Mouse (Mus musculus): ENCODE measurements around the gene Nfatc2. TPM values are rescaled to one million over a fixed set of nuclear protein-coding genes. Genes with fewer than 3 reads are reported as not detected.

Nfatc2 gene
- total RNA-seq, 2 experiments from 2014 or later: 19.7 to 20.1 TPM

DNA sequence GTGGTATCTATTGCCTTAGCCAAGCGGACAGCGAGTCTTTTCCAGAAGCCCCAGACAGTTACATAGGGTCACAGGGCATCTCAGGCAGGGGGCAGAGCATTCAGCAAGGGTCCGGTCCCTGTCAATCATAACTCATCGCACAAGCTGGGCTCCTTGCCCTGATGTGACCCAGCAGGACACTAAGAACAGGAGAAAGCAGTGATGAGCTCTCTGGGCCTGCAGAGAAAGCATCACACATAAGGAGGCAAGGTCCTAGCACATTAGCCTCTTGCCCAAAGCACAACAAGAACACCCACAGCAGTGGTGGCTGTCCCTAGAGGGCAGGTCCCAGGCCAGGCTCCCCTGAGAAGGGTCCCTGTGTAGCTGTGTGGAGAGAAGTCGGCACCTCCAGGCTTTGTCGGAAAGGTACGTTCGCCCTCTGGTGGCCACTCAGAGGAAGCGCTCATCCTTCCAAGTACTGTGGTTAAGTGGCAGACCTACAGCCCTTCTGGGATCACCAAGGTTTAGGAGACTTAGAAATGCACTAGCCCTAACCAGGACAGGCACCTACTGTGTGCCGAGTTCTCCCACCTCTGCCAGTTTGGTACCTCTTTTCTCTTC lies 156.1 kb downstream of the Nfatc2 start:
- DNase-seq (ENCODE audit: low spot score in 2 of 2): peak; percentile 41 to 73
- Histone ChIP-seq H3K4me3 (no peak overlapping the region), H3K27ac (no peak overlapping the region)
- TF ChIP-seq CTCF (conservative IDR thresholded peaks at IDR 0.05): peak; percentile 99

DNA sequence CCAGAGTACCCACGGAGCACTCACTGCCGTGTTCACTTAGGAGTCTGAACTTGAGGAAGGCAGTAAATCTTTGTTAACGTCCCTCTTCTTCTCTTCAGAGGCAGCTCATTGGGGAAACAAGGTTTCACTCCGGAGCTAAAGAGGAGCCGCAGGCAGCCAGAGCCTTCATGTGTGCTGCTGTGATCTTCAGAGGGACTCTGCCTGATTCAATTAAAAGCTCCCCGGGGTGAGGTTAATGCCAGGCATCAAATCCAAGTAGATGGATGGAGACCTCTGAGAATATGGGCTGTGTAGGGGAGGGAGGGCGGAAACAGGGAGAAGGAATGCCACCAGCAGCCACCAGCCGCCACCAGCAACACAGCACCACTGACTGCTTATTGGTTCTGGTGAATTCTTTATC lies 157.3 kb downstream of the Nfatc2 start:
- no peak overlapping the region for H3K4me3 ChIP-seq
- DNase-seq (ENCODE audit: low spot score in 2 of 2): no peak
- H3K27ac ChIP-seq: no peak overlapping the region
- no peak for TF ChIP-seq CTCF (conservative IDR thresholded peaks at IDR 0.05)

DNA sequence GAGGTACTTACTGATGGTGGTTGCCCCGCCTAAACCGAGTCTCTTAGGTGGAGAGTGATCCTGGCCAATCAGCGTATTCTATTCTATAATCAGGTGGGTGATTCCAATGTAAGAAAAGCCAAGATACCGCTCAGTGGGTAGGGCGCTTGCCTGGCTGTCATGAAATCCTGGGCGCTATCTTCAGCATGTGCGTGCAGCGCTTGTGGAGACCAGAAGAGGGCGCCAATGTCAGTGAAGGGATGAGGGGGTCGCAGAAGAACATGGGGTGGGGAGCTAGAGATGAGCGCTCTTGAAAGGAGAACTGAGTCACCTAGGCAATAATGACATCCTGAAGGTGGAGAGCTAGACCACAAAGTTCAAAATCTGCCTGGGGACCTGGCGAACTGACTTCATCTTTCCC lies 160.0 kb downstream of the Nfatc2 start:
- H3K4me3 ChIP-seq: no peak overlapping the region
- H3K27ac ChIP-seq: peak overlapping the region; percentile 82
- TF ChIP-seq CTCF (conservative IDR thresholded peaks at IDR 0.05): peak; percentile 57
- DNase-seq (ENCODE audit: low spot score in 2 of 2): no peak

DNA sequence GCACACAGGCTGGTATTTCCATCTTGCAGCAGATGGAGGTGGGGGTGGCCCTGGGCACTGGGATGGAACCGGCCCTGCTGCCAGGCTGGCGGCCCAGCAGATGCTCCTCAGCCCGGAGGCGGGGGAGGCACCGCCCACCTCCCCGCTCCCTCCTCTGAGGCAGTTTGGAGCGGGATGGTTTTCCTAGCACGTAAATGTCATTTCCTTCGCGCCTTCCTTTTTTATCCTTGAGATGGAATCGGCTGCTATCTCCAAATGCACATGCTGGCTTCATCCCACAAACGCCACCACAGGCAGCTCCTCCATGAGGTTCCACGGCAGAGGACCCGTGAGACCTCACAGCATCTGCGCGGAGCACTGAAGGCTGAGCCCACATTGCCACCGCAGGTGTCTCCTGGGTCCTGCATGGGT lies 160.5 kb downstream of the Nfatc2 start:
- DNase-seq (ENCODE audit: low spot score in 2 of 2): peak; percentile 92 to 93
- H3K4me3 ChIP-seq: peak overlapping the region; percentile 26; the same call in 1 of the 2 replicates
- H3K27ac ChIP-seq: peak overlapping the region; percentile 82
- TF ChIP-seq CTCF (conservative IDR thresholded peaks at IDR 0.05): no peak

DNA sequence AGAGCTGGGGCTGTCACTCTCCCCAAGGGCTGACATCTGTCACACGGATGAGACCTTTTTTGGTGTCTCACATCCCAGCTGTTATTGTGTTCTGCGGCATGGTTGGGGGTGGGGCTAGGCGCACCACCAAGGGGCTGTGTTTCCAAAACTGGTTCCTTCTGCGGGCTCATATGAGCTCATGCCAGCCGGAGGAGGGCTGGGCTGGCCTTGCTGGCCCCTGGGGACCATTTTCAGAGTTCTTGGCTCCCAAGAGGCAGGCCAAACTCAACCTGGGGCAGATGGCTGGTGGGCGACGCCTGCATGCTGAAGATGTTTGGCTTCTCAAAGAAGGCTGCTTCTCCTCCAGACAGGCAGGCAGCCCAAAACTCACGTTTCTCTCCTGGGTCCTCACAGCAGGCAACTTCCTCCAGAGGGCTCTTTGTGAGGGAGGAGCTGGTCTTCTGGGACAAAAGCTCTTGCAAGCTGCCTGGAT lies 162.4 kb downstream of the Nfatc2 start:
- no peak overlapping the region for H3K4me3 ChIP-seq
- no peak for TF ChIP-seq CTCF (conservative IDR thresholded peaks at IDR 0.05)
- H3K27ac ChIP-seq: peak overlapping the region; percentile 82
- DNase-seq (ENCODE audit: low spot score in 2 of 2): no peak

DNA sequence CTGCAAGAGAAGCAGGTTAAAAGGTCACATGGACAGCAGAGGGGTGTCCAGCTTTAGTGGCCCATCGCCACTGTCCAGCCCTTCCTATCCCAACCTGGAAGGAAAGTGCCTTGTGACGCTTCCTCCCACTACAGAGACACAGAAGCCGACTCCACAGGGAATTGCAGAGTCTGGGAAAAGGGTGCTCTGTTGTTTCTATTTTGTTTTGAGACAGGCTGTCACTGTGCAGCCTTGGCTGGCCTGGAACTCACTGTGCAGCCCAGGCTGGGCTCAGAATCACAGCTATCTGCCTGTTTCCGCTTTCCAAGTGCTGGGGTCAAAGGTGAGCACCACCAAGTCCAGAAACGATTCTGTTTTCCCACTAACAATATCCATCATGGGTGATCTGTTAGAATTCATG lies 167.3 kb downstream of the Nfatc2 start:
- H3K4me3 ChIP-seq: no peak overlapping the region
- peak overlapping the region; percentile 55 for H3K27ac ChIP-seq
- no peak for DNase-seq (ENCODE audit: low spot score in 2 of 2)
- no peak for TF ChIP-seq CTCF (conservative IDR thresholded peaks at IDR 0.05)

DNA sequence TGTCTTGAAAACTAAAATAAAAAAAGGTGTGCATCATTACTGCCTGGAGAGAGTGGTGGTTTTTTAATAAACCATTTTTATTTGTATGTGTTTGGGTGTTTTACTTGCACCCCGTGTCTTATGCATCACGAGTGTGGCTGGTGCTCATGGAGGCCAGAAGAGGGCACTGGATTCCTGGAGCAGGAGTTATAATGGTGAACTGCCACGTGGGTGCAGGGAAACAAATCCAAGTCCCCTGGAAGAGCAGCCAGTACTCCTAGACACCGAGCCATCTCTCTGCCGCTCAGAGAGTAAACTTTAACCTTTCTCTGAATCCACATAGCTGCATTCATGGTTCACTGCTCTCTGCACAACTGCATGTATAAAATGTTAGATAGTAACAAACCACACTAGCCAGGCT lies 168.1 kb downstream of the Nfatc2 start:
- DNase-seq (ENCODE audit: low spot score in 2 of 2): no peak
- no peak overlapping the region for H3K4me3 ChIP-seq
- TF ChIP-seq CTCF (conservative IDR thresholded peaks at IDR 0.05): peak; percentile 61

DNA sequence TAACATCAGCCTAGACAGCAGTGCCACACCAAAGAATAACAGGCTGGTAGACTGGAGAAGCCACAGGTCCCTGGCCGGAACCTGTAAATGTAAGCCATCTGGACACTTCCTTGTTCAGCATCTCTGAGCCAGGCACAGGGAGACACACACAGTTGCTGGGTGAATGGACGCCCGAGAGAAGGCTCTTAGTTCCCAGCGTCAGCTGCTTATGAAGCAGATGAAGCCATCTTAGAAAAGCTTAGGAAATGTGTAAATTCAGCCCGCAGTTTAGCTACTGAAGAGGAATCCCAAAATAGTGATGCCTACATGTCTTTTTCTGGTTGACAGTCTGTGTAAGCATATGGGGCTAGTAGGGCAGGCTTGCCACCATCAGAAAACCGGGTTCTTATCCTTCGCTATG lies 169.1 kb downstream of the Nfatc2 start:
- H3K27ac ChIP-seq: peak overlapping the region; percentile 63
- no peak overlapping the region for H3K4me3 ChIP-seq
- no peak for TF ChIP-seq CTCF (conservative IDR thresholded peaks at IDR 0.05)
- DNase-seq (ENCODE audit: low spot score in 2 of 2): no peak

More for the DNA sequence above, 168.1 kb downstream of the Nfatc2 start:
- peak overlapping the region; percentile 55; the same call in 1 of the 2 replicates for H3K27ac ChIP-seq

DNA sequence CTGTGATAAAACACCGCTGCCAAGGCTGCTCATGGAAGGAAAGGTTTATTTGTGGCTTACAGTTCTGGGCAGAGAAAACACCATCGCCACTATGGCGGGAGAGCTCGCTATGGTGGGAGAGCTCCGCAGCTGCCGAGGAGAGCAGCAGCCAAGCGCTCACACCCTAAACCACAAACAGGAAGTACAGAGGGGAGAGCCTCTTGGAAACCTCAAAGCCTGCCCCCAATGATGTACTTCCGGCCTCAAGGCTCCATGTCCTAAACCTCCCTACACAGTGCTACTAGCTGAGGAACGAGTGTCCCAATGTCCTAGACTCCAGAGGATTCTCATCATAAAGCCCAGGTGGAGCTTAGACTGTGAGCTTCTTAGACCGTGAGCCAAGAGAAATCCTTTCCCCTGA lies 171.9 kb downstream of the Nfatc2 start:
- no peak for DNase-seq (ENCODE audit: low spot score in 2 of 2)
- Histone ChIP-seq H3K4me3 (no peak overlapping the region), H3K27ac (no peak overlapping the region)
- TF ChIP-seq CTCF (conservative IDR thresholded peaks at IDR 0.05): no peak

DNA sequence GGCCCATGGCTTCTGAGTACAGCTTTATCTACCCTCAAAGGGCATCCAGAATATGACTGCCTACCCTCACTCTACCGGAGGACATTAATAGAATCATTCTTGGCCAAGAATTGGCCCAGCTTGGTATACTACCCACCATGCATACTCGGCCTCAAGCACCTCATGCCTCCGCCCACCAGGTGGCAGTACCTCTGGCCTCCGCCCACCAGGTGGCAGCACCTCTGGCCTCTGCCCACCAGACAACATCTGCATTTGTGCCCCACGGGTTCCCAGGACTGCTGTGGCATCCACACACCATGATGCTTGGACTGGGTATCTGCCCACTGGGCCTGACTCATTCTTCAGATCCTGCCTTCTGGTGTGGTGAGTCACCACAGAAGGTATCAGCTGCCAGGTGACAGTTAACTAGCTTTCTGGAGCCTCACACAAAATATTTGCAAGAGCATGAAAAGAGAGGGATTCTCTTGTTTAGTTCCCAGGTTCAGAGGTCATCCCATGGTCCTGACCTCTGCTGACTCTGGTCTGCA lies 173.0 kb downstream of the Nfatc2 start:
- H3K4me3 ChIP-seq: no peak overlapping the region
- DNase-seq (ENCODE audit: low spot score in 2 of 2): peak in 1 of 2 experiments; percentile 45
- TF ChIP-seq CTCF (conservative IDR thresholded peaks at IDR 0.05): peak; percentile 56

More for the DNA sequence above, 173.0 kb downstream of the Nfatc2 start:
- H3K27ac ChIP-seq: no peak overlapping the region

Small RNA genes lying within 50 kb of the gene (microRNA-seq; reads per million reads assigned to microRNA genes)
- gene Mir7004: 7.7 to 11.0 reads per million in 2 experiments

Other genes starting within 250 kb of the Nfatc2 start
- 100 to 1,000 TPM; 339 to 358 TPM for gene Atp9a, start 140.8 kb upstream of the Nfatc2 start, total RNA-seq (2021)
- gene Sall4, start 166.3 kb upstream of the Nfatc2 start, total RNA-seq (2021): under 1 TPM; 0.34 to 0.61 TPM